Mouse (Mus musculus): ENCODE measurements around the gene Dmxl2. TPM values are rescaled to one million over a fixed set of nuclear protein-coding genes. Genes with fewer than 3 reads are reported as not detected.

Dmxl2 gene
- polyA plus RNA-seq, 1 experiment from 2014 or later, result 6.6 TPM

GRCm38 (mm10) chr9:54323456-54323855 is 178.0 kb downstream of the Dmxl2 start:
- Histone ChIP-seq H3K4me3 (ENCODE audit: low read length) (no peak overlapping the region), H3K4me1 (ENCODE audit: control insufficient read depth, insufficient read depth, low read length) (no peaks in the 10 kb centered on the region), H3K9me3 (replicated peaks; ENCODE audit: control insufficient read depth, low read length) (no peaks in the 10 kb centered on the region), H3K4me2 (ENCODE audit: low read depth, low read length) (no peak overlapping the region), H3K36me3 (ENCODE audit: control insufficient read depth, insufficient read depth) (no peaks in the 10 kb centered on the region), H3K27ac (ENCODE audit: low read length) (no peak overlapping the region), H3K27me3 (ENCODE audit: control insufficient read depth, insufficient read depth, low read length) (no peaks in the 10 kb centered on the region), H3K9ac (ENCODE audit: low read length) (no peak overlapping the region)
- 41% methylated on average over 8 of the region's 8 CpGs for WGBS
- no peak; the same call in 1 of the 2 replicates for ATAC-seq (replicated peaks; ENCODE audit: extremely low read depth, insufficient read depth, low FRiP score)

GRCm38 (mm10) chr9:54316363-54316762 is 185.1 kb downstream of the Dmxl2 start:
- 64% methylated on average over 9 of the region's 9 CpGs for WGBS
- Histone ChIP-seq H3K4me3 (ENCODE audit: low read length) (no peak overlapping the region), H3K9me3 (replicated peaks; ENCODE audit: control insufficient read depth, low read length) (no peaks in the 10 kb centered on the region), H3K4me2 (ENCODE audit: low read depth, low read length) (no peak overlapping the region), H3K36me3 (ENCODE audit: control insufficient read depth, insufficient read depth) (no peaks in the 10 kb centered on the region), H3K9ac (ENCODE audit: low read length) (no peak overlapping the region), H3K27ac (ENCODE audit: low read length) (no peak overlapping the region), H3K27me3 (ENCODE audit: control insufficient read depth, insufficient read depth, low read length) (no peaks in the 10 kb centered on the region), H3K4me1 (ENCODE audit: control insufficient read depth, insufficient read depth, low read length) (no peaks in the 10 kb centered on the region)
- ATAC-seq (replicated peaks; ENCODE audit: extremely low read depth, insufficient read depth, low FRiP score), result no peak

Other genes starting within 250 kb of the Dmxl2 start
- gene Cyp19a1, start 233.5 kb downstream of the Dmxl2 start, polyA plus RNA-seq (2015; fragmentation: Nextera tagmentation; extraction: Ambion mirVana), result not detected in 2 replicates
- gene Gldn, start 215.1 kb downstream of the Dmxl2 start, polyA plus RNA-seq (2015; fragmentation: Nextera tagmentation; extraction: Ambion mirVana), result not detected in 2 replicates
- not detected in 2 replicates for gene Sh2d7, start 37.4 kb upstream of the Dmxl2 start, polyA plus RNA-seq (2015; fragmentation: Nextera tagmentation; extraction: Ambion mirVana)
- 4.8 and 5.1 TPM in 2 replicates for gene Cib2, start 58.6 kb upstream of the Dmxl2 start, polyA plus RNA-seq (2015; fragmentation: Nextera tagmentation; extraction: Ambion mirVana)
- 529 and 574 TPM in 2 replicates for gene Idh3a, start 84.7 kb upstream of the Dmxl2 start, polyA plus RNA-seq (2015; fragmentation: Nextera tagmentation; extraction: Ambion mirVana)
- gene Acsbg1, start 160.2 kb upstream of the Dmxl2 start, polyA plus RNA-seq (2015; fragmentation: Nextera tagmentation; extraction: Ambion mirVana), result 0.10 and 0.13 TPM in 2 replicates
- 30.1 and 30.2 TPM in 2 replicates for gene Dnaja4, start 197.2 kb upstream of the Dmxl2 start, polyA plus RNA-seq (2015; fragmentation: Nextera tagmentation; extraction: Ambion mirVana)
- gene Wdr61, start 232.9 kb upstream of the Dmxl2 start, polyA plus RNA-seq (2015; fragmentation: Nextera tagmentation; extraction: Ambion mirVana), result 90.3 and 101 TPM in 2 replicates

Data from heart, embryonic 16.5 days (tissue).